Mouse (Mus musculus) liver (tissue): ENCODE measurements around the gene Cnp.
A peak's percentile ranks its signal among the peaks of the same experiment; 100 is the strongest.
"Not testable (repeated sequence)": the region's sequence is repeated elsewhere in the genome, so short reads cannot be mapped to it uniquely, and the experiment has no call there.

ENCODE experiments used
- DNase-seq: peaks from one replicate; pipeline ENCODE4 v3.0.0-alpha.2; 2020; ENCODE audit warnings: mixed read lengths

Gene Cnp

GRCm38 (mm10) chr11:100594608-100595007, 19.9 kb downstream of the Cnp start:
- DNase-seq = no peak

- DNase-seq = no peak
These were observed 20.8 kb downstream of the Cnp start for GRCm38 (mm10) chr11:100595533-100595932.

GRCm38 (mm10) chr11:100598074-100598473, 23.4 kb downstream of the Cnp start:
- DNase-seq = no peak

- DNase-seq = no peak
These were observed 26.7 kb downstream of the Cnp start for GRCm38 (mm10) chr11:100601372-100601771.

GRCm38 (mm10) chr11:100603155-100603554, 28.5 kb downstream of the Cnp start:
- no peak for DNase-seq

GRCm38 (mm10) chr11:100603813-100604212, 29.1 kb downstream of the Cnp start:
- no peak for DNase-seq

- no peak for DNase-seq
These were observed 29.8 kb downstream of the Cnp start for GRCm38 (mm10) chr11:100604321-100605005.

- no peak for DNase-seq
These were observed 30.7 kb downstream of the Cnp start for GRCm38 (mm10) chr11:100605451-100605850.

GRCm38 (mm10) chr11:100607121-100607520, 32.4 kb downstream of the Cnp start:
- DNase-seq = no peak

GRCm38 (mm10) chr11:100608796-100609195, 34.1 kb downstream of the Cnp start:
- no peak for DNase-seq

- no peak for DNase-seq
These were observed 34.8 kb downstream of the Cnp start for GRCm38 (mm10) chr11:100609355-100609996.

GRCm38 (mm10) chr11:100609997-100610680, 35.4 kb downstream of the Cnp start:
- no peak for DNase-seq

GRCm38 (mm10) chr11:100611627-100612026, 36.9 kb downstream of the Cnp start:
- DNase-seq = no peak

GRCm38 (mm10) chr11:100613241-100613640, 38.5 kb downstream of the Cnp start:
- DNase-seq = no peak

GRCm38 (mm10) chr11:100616332-100616731, 41.6 kb downstream of the Cnp start:
- no peak for DNase-seq

- not testable (repeated sequence) for DNase-seq
These were observed 42.1 kb downstream of the Cnp start for GRCm38 (mm10) chr11:100616836-100617235.

GRCm38 (mm10) chr11:100617480-100617879, 42.8 kb downstream of the Cnp start:
- DNase-seq = no peak

- peak; percentile 77 for DNase-seq
These were observed 44.2 kb downstream of the Cnp start, which contains the start of gene Nkiras2 for GRCm38 (mm10) chr11:100618761-100619484. Gene Nkiras2 (plus strand): TSS chr11:100619244.

GRCm38 (mm10) chr11:100619485-100619975, 44.8 kb downstream of the Cnp start:
- DNase-seq = peak; percentile 95

- DNase-seq = no peak
These were observed 45.3 kb downstream of the Cnp start, which contains the start of gene Dnajc7 for GRCm38 (mm10) chr11:100619982-100620381. Gene Dnajc7 (minus strand): TSS chr11:100620168.

- peak; percentile 95 for DNase-seq
These were observed 48.0 kb downstream of the Cnp start for GRCm38 (mm10) chr11:100622714-100623113.

- peak; percentile 76 for DNase-seq
These were observed 49.2 kb downstream of the Cnp start for GRCm38 (mm10) chr11:100623867-100624266.
